Mouse (Mus musculus): ENCODE data around the gene Wdr43. TPM values are rescaled to one million over a fixed set of nuclear protein-coding genes. Genes with fewer than 3 reads are reported as not detected.

Wdr43 gene
- total RNA-seq, 2 experiments from 2014 or later, result 28.1 to 30.4 TPM

DNA sequence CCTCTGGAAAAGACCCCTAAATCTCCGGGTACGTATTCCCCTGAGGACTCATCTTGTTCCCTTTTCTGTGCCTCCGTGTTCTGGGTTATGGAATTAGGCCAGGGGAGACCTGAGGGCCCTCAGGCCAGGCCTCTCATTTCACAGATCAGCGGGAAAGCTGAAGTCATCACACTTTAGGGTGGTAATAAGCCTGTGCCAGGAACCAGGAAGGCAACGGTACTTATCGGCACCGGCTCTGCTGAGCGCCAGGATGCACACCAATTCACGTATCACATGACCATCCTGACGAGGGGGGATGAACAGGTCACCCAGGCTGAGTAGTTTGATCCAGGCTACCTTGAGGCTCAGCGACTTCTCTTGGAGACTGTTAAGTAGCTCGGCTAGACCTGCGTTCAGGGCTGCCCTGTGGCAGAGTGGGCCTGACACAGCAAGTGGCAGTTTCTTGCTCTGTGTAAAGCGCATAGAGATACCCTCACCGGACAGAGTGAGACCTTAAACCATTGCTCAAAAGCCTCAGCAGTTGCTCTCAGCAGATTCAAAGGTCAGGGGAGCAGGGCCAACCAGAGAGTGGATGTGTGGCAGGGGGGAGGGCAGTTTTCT, 80.1 kb downstream of the Wdr43 start:
- no peak for TF ChIP-seq CTCF (IDR thresholded peaks at IDR 0.05)
- peak; percentile 57 for DNase-seq
- Histone ChIP-seq H3K4me3 (peak overlapping the region; percentile 25), H3K27ac (peak overlapping the region; percentile 91)
- intact Hi-C loops (cut with DNase I), result loop anchor here (1.0 to 2.0 kb wide), 2 partner anchors 34 to 87 kb away; no protein-coding TSS in a partner anchor

GRCm38 (mm10) chr17:71696396-71696795, 80.7 kb downstream of the Wdr43 start:
- Histone ChIP-seq H3K27ac (peak overlapping the region; percentile 91), H3K4me3 (peak overlapping the region; percentile 25)
- DNase-seq, result peak; percentile 83
- TF ChIP-seq CTCF (IDR thresholded peaks at IDR 0.05), result no peak
- intact Hi-C loops (cut with DNase I), result loop anchor here (1.0 to 2.0 kb wide), 2 partner anchors 34 to 86 kb away; no protein-coding TSS in a partner anchor

GRCm38 (mm10) chr17:71697896-71698618, 82.4 kb downstream of the Wdr43 start:
- TF ChIP-seq CTCF (IDR thresholded peaks at IDR 0.05), result no peak
- intact Hi-C loops (cut with DNase I), result loop anchor here (1.0 to 2.0 kb wide), 2 partner anchors 19 to 85 kb away; no protein-coding TSS in a partner anchor
- Histone ChIP-seq H3K4me3 (peak overlapping the region; percentile 29; the same call in 1 of the 2 replicates), H3K27ac (peak overlapping the region; percentile 91)
- DNase-seq, result peak; percentile 83

GRCm38 (mm10) chr17:71698619-71698956, 82.9 kb downstream of the Wdr43 start:
- no peak for TF ChIP-seq CTCF (IDR thresholded peaks at IDR 0.05)
- Histone ChIP-seq H3K27ac (peak overlapping the region; percentile 91), H3K4me3 (peak overlapping the region; percentile 29; the same call in 1 of the 2 replicates)
- no peak for DNase-seq
- intact Hi-C loops (cut with DNase I), result no loop called here

DNA sequence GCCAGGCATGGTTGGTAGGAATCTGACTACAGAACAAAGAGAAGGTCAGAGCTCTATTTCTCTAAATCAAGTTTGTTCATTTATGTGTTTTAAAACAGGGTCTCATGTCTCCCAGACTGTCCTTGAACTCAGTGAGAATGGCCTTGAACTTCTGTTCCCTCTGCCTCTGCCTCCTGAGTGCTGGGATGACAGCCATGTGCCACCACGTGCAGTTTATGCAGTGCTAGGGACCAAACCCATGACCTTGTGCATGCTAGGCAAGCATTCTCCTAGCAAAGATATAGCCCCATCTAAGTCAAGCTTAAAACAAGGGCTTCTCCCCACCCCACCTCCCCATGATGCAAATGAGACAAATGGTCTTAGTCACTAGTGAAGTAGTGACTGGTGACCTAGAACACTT, 89.4 kb downstream of the Wdr43 start:
- peak; percentile 15 for DNase-seq
- intact Hi-C loops (cut with DNase I), result no loop called here
- Histone ChIP-seq H3K27ac (peak overlapping the region; percentile 63), H3K4me3 (no peak overlapping the region)
- no peak for TF ChIP-seq CTCF (IDR thresholded peaks at IDR 0.05)

- H3K4me3 ChIP-seq, result no peak overlapping the region
- TF ChIP-seq CTCF (IDR thresholded peaks at IDR 0.05), result no peak
- intact Hi-C loops (cut with DNase I), result no loop called here
- H3K27ac ChIP-seq, result peak overlapping the region; percentile 72
- peak; percentile 65 for DNase-seq
Measured at GRCm38 (mm10) chr17:71705550-71706480, 90.1 kb downstream of the Wdr43 start.

DNA sequence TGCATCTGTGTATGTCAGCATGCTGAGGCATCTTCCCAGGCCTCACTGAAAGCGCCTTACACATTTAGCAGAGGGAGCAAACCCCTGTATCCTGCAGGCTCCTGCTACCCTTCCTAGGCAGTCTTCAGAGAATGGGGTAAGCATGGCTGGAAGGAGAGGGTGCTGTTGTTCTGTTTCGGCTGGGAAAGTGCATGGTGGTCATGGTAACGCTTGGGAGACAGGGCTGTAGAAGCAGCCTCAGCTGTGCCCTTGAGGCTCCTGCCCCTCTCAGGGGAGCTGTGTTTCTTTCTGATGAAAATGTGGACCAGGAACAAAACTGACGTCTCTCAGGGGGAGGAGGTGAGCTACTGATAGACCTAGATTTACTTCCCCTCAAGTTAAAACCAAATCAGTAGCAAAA, 92.0 kb downstream of the Wdr43 start:
- intact Hi-C loops (cut with DNase I), result no loop called here
- Histone ChIP-seq H3K4me3 (no peak overlapping the region), H3K27ac (no peak overlapping the region)
- no peak for TF ChIP-seq CTCF (IDR thresholded peaks at IDR 0.05)
- DNase-seq, result no peak

Other genes starting within 250 kb of the Wdr43 start
- gene Gm4707, start 156.0 kb upstream of the Wdr43 start, total RNA-seq (2021), result under 1 TPM; 0.73 to 0.82 TPM
- gene Smchd1, start 140.6 kb upstream of the Wdr43 start, total RNA-seq (2021), result 10 to 100 TPM; 11.0 to 12.1 TPM
- under 1 TPM in 1 of 2 experiments, not detected in 1; 0.13 TPM for gene Ndc80, start 89.0 kb upstream of the Wdr43 start, total RNA-seq (2021)
- under 1 TPM; 0.39 to 0.66 TPM for gene Spdya, start 63.8 kb upstream of the Wdr43 start, total RNA-seq (2021)
- 1 to 10 TPM; 2.1 to 4.5 TPM for gene Togaram2, start 57.4 kb downstream of the Wdr43 start, total RNA-seq (2021)
- not detected for gene Pcare, start 137.0 kb downstream of the Wdr43 start, total RNA-seq (2021)
- gene Clip4, start 152.6 kb downstream of the Wdr43 start, total RNA-seq (2021), result 100 to 1,000 TPM; 104 to 183 TPM

All from gastrocnemius, adult 2 months (tissue).